Mouse (Mus musculus): ENCODE data around the gene Ddah2. TPM values are rescaled to one million over a fixed set of nuclear protein-coding genes. Genes with fewer than 3 reads are reported as not detected.
A peak's percentile ranks its signal among the peaks of the same experiment; 100 is the strongest.

The Ddah2 gene
- polyA plus RNA-seq, 1 experiment from 2014 or later = 330 TPM

DNA sequence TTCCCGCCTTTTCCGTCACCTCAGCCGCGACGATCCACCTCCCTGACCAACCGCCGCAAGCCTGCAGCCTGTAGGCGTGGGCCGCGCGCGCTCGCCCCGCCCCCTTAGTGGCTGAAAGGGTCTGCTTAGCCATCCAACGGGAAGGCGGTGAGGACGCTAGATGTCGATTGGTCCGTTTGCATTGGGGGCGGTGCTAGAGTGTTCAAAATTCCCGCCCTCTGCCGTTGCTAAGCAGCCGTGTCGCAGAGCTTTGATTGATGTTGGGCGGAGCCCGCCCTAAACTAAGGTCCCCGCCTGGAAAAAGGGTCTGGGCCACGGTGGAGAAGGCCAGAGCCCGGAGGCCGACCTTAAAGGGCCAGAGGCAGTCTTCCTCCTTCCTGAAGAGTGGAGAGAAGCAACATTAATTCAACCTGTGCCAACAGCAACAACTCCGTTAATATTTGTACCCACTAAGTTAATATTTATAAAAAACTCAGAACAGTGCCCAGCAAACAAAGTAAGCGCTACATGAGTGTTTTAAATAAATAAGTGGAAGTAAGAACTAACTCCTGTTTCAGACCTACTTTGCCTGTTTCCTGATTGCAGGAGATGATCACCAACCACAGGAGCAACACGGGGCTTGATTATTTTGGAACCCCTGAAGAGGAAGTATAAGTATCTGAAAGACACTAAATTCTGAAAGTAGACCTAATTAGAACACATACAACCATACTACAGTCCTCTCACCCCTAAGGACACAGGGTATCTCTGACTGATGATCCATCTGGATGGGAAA is 12.0 kb upstream of the Ddah2 start, which contains the start of gene Msh5:
TSS of gene Msh5 (minus strand) at position 65 of the 775 bp plus-strand sequence.
- peaks cover 52% of the 10 kb centered on the region for H3K4me1 ChIP-seq
- ATAC-seq (ENCODE audit: borderline replicate concordance, extremely low read depth, low FRiP score, low TSS enrichment) = peak; percentile 93
- H3K27ac ChIP-seq = peak within 1 kb of the TSS; percentile 99
- WGBS = 1% methylated on average over 32 of the region's 33 CpGs
- peak within 1 kb of the TSS; percentile 84 for H3K4me2 ChIP-seq
- no peaks in the 10 kb centered on the region for H3K27me3 ChIP-seq
- H3K36me3 ChIP-seq = no peaks in the 10 kb centered on the region
- H3K9me3 ChIP-seq = no peaks in the 10 kb centered on the region
- peak within 1 kb of the TSS; percentile 68 for H3K9ac ChIP-seq
- H3K4me3 ChIP-seq = peak within 1 kb of the TSS; percentile 46

DNA sequence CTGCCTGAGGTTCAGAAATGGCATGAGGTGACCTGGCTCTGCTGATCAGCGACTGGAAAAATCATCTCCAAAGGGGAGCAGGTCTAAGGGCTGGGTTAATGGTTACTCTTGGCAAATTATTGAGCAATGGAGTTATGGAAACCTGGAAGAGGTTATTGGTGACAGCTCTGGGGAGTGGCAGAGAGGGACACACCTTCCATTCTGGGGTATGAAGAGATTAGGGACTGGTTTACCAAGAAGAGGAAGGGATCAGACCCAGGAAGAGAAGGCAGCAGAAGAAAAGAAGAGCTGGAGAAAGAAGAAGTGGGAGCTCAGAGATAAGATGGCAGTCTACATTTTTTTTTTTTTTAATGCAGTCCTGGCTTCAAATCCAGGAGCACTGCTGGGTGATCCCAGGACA is 11.1 kb upstream of the Ddah2 start:
- Histone ChIP-seq H3K27ac (peak overlapping the region; percentile 99), H3K27me3 (no peaks in the 10 kb centered on the region), H3K9me3 (no peaks in the 10 kb centered on the region), H3K4me2 (peak overlapping the region; percentile 28), H3K9ac (no peak overlapping the region), H3K4me1 (peaks cover 60% of the 10 kb centered on the region), H3K36me3 (peaks cover 5% of the 10 kb centered on the region), H3K4me3 (no peak overlapping the region)
- no peak for ATAC-seq (ENCODE audit: borderline replicate concordance, extremely low read depth, low FRiP score, low TSS enrichment)
- 51% methylated on average over 1 of the region's 1 CpGs for WGBS

DNA sequence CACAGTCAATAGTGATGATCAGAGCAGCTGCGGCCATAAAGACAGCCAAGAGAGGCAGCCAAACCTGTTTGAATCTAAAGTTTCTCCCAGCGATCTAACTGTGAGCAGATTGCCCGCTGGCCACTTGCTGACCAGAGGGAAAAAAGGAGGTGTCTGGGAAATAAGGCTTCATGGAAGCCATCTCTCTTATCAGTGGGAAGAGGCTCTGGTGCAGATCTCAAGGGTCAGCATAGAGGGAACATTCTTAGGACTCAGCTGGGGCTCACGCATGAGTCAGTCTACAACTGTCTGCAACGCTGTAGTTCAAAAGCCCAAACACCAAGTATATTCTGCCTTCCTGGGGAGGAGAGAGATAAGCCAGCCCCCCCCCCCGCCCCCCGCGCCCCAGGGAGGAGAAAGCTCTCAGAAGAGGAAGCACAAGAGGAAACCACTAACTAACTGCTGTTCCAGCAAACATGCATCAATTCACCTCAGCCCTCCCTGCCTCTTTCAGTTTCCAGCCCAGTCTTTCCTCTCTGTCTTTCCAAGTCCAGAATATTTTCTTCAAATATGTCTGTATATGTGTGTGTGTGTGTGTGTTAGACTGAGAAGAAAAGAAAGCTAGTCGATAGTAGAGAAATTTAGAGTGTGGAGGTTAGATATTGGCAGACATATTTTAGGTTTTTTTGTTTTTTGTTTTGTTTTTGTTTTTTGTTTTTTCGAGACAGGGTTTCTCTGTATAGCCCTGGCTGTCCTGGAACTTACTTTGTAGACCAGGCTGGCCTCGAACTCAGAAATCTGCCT is 10.5 kb upstream of the Ddah2 start:
- Histone ChIP-seq H3K27me3 (no peaks in the 10 kb centered on the region), H3K4me3 (no peak overlapping the region), H3K4me2 (peak overlapping the region; percentile 94), H3K4me1 (peaks cover 64% of the 10 kb centered on the region), H3K9ac (no peak overlapping the region), H3K9me3 (no peaks in the 10 kb centered on the region), H3K36me3 (peaks cover 12% of the 10 kb centered on the region), H3K27ac (peak overlapping the region; percentile 99)
- no peak for ATAC-seq (ENCODE audit: borderline replicate concordance, extremely low read depth, low FRiP score, low TSS enrichment)
- WGBS = 22% methylated on average over 11 of the region's 11 CpGs

DNA sequence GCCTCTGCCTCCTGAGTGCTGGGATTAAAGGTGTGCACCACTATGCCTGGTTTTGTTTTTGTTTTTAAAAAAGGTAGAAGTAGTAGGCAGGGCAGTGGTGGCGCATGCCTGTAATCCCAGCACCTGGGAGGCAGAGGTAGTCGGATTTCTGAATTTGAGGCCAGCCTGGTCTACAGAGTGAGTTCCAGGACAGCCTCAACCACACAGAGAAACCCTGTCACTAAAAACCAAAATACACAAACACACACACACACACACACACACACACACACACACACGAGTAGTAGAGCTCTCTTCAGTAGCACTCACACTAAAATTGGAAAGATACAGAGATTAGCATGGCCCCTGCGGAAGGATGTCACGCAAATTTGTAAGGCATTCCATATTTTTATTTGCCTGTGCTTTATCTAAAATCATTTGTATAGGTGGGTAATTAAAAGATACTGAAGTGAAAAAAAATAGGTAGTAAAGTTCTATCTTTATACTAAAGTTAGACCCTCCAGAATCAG is 9.8 kb upstream of the Ddah2 start:
- H3K27me3 ChIP-seq = no peaks in the 10 kb centered on the region
- H3K4me2 ChIP-seq = peak overlapping the region; percentile 94
- ATAC-seq (ENCODE audit: borderline replicate concordance, extremely low read depth, low FRiP score, low TSS enrichment) = no peak
- 71% methylated on average over 5 of the region's 5 CpGs for WGBS
- H3K4me1 ChIP-seq = peaks cover 59% of the 10 kb centered on the region
- H3K9me3 ChIP-seq = no peaks in the 10 kb centered on the region
- no peak overlapping the region for H3K9ac ChIP-seq
- H3K36me3 ChIP-seq = peaks cover 18% of the 10 kb centered on the region
- peak overlapping the region; percentile 99 for H3K27ac ChIP-seq
- peak overlapping the region; percentile 71; the same call in 1 of the 2 replicates for H3K4me3 ChIP-seq

DNA sequence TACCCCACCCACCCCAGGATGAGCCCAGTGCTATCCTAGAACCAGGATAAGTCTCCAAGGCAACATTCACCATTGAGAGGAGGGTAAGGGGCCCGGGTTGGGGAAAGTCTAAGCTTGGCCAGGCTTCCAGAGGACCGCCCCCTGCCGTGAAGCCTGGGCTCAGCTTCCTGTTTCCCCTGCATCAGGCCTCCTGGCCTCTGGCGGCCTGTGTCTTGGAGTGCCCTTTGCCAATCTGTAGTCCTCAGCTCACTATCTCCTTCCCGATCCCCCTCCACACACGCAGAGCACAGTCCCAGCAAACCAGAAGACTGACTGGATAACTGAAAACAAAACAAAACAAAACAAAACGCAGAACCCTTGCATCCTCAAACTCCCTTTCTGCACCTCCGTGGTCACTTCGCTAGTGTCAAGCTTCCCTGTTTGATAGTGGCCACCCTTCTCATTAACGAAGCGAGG is 9.2 kb upstream of the Ddah2 start, which contains the start of gene Clic1:
TSS of gene Clic1 (plus strand) at position 406 of the 456 bp plus-strand sequence.
- Histone ChIP-seq H3K4me3 (peak within 1 kb of the TSS; percentile 71), H3K36me3 (peaks cover 23% of the 10 kb centered on the region), H3K27ac (peak within 1 kb of the TSS; percentile 99), H3K9me3 (no peaks in the 10 kb centered on the region), H3K4me1 (peaks cover 59% of the 10 kb centered on the region), H3K4me2 (peak within 1 kb of the TSS; percentile 94), H3K27me3 (no peaks in the 10 kb centered on the region), H3K9ac (peak within 1 kb of the TSS; percentile 95)
- ATAC-seq (ENCODE audit: borderline replicate concordance, extremely low read depth, low FRiP score, low TSS enrichment) = peak; percentile 32
- 1% methylated on average over 11 of the region's 11 CpGs for WGBS

DNA sequence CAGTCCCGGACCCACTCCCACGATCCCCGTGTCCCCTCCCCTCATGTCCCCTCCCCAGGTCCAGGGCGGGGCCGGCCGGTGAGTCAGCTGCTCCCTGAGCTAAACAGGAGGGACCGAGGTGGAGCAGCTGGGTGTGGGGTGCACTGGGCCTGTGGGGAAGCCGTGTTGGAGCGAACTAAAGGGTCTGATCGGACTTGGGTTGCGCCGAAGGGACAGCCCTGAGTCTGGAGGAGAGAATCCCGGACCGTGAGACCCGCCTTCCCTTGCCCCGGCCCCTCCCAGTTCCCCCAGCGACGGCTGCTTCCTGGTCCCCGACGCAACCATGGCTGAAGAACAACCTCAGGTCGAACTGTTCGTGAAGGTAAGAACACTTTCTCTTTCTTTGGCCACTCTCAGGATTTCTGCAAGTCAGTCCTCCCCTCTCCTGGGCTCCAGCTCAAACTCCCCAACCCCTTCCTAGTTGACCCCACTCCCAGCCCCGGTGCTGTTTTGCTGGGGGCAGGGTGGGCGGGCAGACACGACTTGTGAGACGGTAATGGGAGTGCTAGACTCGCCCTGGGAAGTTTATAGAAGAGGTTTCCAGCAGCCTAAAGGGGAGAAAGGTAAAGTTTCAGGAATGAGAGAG is 8.6 kb upstream of the Ddah2 start:
- H3K4me2 ChIP-seq = peak overlapping the region; percentile 94
- peaks cover 28% of the 10 kb centered on the region for H3K36me3 ChIP-seq
- H3K9ac ChIP-seq = peak overlapping the region; percentile 95
- no peaks in the 10 kb centered on the region for H3K9me3 ChIP-seq
- H3K27ac ChIP-seq = peak overlapping the region; percentile 99
- no peaks in the 10 kb centered on the region for H3K27me3 ChIP-seq
- peak overlapping the region; percentile 71 for H3K4me3 ChIP-seq
- WGBS = under 1% methylated on average over 26 of the region's 27 CpGs
- H3K4me1 ChIP-seq = peaks cover 53% of the 10 kb centered on the region
- peak; percentile 16; the same call in 1 of the 2 replicates for ATAC-seq (ENCODE audit: borderline replicate concordance, extremely low read depth, low FRiP score, low TSS enrichment)

DNA sequence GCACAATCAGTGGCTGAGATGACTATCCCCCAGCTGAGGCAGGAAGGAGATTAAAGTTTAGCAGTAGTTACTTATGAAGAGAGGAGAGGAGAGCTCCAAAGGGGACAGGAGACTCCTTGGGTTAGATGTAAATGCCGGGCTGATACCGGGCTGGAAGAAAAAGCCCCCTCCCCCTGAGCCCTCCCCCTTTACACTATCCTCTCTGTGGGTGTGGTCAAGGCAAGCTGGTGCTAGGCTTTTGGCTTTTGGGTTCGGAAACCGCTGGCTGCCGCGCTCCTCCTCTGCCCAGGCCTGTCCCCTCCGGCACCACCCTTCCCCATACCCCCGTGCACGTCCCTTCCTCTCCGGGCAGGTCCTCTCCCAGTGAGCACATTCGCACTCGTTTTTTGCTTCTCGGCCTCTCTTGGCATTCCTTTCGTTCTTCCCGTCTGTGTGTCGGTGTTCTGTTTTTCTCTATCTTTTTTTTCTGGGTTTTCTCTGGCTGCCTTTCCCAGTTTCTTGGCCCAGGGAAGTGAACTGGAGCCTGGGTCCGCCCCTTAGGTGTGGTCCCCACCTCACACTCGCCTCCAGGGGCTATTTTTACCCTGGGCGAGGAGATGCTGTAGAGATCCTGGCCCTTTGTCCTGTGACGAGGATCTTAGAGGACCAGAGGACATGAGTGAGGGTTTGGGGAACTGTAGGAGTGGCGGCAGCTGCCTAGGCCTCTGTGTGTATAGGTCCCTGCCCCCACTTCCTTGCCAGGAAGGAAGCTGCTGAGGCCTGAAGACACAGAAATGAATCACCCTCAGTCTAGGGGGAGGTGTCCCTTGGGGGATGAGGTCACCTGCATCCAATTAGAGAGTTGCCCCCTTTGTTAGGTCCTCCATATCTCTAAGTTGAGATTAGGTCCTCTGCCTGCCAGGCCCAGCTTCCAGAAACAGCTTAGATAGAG is 7.4 kb upstream of the Ddah2 start:
- Histone ChIP-seq H3K4me3 (peak overlapping the region; percentile 71), H3K27me3 (no peaks in the 10 kb centered on the region), H3K4me2 (peak overlapping the region; percentile 94), H3K4me1 (peaks cover 45% of the 10 kb centered on the region), H3K36me3 (peaks cover 40% of the 10 kb centered on the region), H3K9ac (peak overlapping the region; percentile 78), H3K27ac (peak overlapping the region; percentile 99), H3K9me3 (no peaks in the 10 kb centered on the region)
- ATAC-seq (ENCODE audit: borderline replicate concordance, extremely low read depth, low FRiP score, low TSS enrichment) = peak; percentile 69
- 2% methylated on average over 21 of the region's 21 CpGs for WGBS

DNA sequence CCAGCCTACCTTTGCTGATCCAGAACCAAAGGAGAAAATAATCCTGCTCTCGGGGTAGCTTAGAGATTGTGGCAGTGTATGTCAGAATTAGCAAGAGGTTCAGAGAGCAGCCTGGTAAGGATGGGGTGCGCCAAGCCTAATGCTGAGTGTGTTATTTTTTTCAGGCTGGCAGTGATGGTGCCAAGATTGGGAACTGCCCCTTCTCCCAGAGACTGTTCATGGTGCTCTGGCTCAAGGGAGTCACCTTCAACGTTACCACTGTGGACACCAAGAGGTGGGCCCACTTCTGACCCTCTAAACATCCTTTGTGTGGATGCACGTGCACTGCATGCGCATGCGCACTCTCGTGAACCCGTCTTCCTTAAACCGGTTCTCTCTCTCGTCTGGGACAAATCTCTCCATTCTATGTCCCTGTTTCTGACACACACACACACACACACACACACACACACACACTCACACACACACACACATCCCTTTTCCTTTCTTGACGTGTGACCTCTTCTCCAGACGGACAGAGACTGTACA is 6.5 kb upstream of the Ddah2 start:
- H3K36me3 ChIP-seq = peaks cover 47% of the 10 kb centered on the region
- peak overlapping the region; percentile 78 for H3K9ac ChIP-seq
- H3K9me3 ChIP-seq = no peaks in the 10 kb centered on the region
- 66% methylated on average over 12 of the region's 12 CpGs for WGBS
- peak overlapping the region; percentile 99 for H3K27ac ChIP-seq
- peak overlapping the region; percentile 71 for H3K4me3 ChIP-seq
- H3K4me2 ChIP-seq = peak overlapping the region; percentile 94
- no peaks in the 10 kb centered on the region for H3K27me3 ChIP-seq
- peaks cover 40% of the 10 kb centered on the region for H3K4me1 ChIP-seq
- ATAC-seq (ENCODE audit: borderline replicate concordance, extremely low read depth, low FRiP score, low TSS enrichment) = no peak

DNA sequence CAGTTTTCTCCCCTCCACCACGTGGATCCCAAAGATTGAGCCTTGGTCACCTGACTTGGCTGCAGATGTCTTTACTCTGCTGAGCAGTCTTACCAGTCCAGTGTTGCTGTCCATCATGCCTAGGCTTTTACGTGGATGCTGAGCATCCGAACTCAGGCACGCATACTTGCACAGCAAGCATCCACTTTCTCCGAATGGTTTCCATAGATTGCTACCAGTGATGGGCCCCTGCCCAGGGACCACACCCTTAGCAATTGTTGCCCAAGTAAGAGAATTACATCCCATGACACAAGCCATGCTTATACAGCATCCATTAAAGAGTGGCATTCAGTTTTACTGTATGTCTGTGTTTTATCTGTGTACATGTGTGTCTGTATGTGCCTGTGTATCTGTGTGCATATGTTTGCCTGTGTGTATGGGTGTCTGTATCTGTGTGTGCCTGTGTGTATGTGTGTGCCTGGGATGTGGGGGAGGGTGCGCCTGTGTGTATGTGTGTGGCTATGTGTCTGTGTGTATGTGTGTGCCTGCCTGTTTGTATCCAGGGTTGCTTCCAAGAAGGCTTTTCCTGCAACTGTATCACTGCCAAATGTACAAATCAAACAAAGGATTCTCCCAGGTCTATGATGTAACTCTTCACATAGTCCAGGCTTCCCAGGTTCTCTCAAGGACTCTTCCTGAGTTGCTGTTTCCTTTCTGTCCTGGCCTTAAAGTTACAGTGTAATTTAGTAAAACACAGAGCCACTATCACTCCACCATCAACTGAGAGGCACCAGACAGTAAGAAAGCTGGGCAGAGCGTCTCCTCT is 2.9 kb upstream of the Ddah2 start:
- Histone ChIP-seq H3K9me3 (no peaks in the 10 kb centered on the region), H3K4me1 (peaks cover 32% of the 10 kb centered on the region), H3K27me3 (no peaks in the 10 kb centered on the region), H3K4me3 (no peak overlapping the region), H3K9ac (no peak overlapping the region), H3K36me3 (peaks cover 62% of the 10 kb centered on the region), H3K27ac (no peak overlapping the region), H3K4me2 (no peak overlapping the region)
- WGBS = 86% methylated on average over 7 of the region's 7 CpGs
- no peak for ATAC-seq (ENCODE audit: borderline replicate concordance, extremely low read depth, low FRiP score, low TSS enrichment)

DNA sequence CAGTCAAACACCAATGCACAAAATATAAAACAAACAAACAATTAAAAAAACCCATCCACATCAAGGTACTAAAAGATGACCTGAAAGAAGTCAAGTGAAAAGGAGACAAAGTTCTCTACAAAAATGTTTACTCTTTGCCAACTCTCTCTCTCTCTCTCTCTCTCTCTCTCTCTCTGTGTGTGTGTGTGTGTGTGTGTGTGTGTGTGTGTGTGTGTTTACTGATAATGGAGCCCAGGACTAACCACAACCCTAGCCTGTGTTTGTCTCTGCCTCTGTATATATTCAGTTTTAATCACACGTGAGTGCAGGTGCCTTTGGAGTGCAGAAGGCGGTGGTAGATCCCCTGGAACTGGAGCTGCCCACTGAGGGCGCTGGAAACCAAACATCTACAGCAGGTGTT is 1.7 kb upstream of the Ddah2 start:
- ATAC-seq (ENCODE audit: borderline replicate concordance, extremely low read depth, low FRiP score, low TSS enrichment) = no peak
- H3K4me2 ChIP-seq = no peak overlapping the region
- H3K4me3 ChIP-seq = no peak overlapping the region
- WGBS = 69% methylated on average over 3 of the region's 3 CpGs
- H3K36me3 ChIP-seq = peaks cover 72% of the 10 kb centered on the region
- H3K4me1 ChIP-seq = peaks cover 30% of the 10 kb centered on the region
- H3K9ac ChIP-seq = no peak overlapping the region
- H3K9me3 ChIP-seq = no peaks in the 10 kb centered on the region
- H3K27me3 ChIP-seq = no peaks in the 10 kb centered on the region
- no peak overlapping the region for H3K27ac ChIP-seq
